Mouse (Mus musculus): Measurements from ENCODE around the gene Arid5b.

- no peak for TF ChIP-seq CTCF (conservative IDR thresholded peaks at IDR 0.05; ENCODE audit: insufficient read depth, insufficient read length, low read depth, low read length)
- TF ChIP-seq POLR2A (IDR thresholded peaks at IDR 0.05; ENCODE audit: low read depth, low read length) = no peak
These were observed 79.1 kb downstream of the Arid5b start for GRCm38 (mm10) chr10:68199440-68199839.

All from kidney, adult 2 months (tissue).